Mouse (Mus musculus) heart, embryonic 14.5 days (tissue): Measurements from ENCODE around the gene Flywch2. TPM values are rescaled to one million over a fixed set of nuclear protein-coding genes. Genes with fewer than 3 reads are reported as not detected.

ENCODE experiments used
- ATAC-seq: fragments of 200-750 bp; cut with Nextera tagmentation; 2 replicates; pipeline ENCODE4 v1.8.0; 2017; ENCODE audit warnings: low read depth, moderate TSS enrichment; ENCODE audit not compliant: insufficient number of reproducible peaks, insufficient read depth, low FRiP score
- H3K27ac ChIP-seq, 2 experiments: fragments of 200-500 bp in 1 of 2; fragments of 300-500 bp in 1 of 2; sonication (generic) in 1 of 2; replicated peaks in 1 of 2; 2 replicates each; pipeline ENCODE4 v1.5.1; 2012 to 2014; ENCODE audit warnings: low read depth in 2 of 2, low read length in 2 of 2, control low read depth in 1 of 2, mild to moderate bottlenecking in 1 of 2, mixed read lengths in 1 of 2; ENCODE audit not compliant: control insufficient read depth in 1 of 2, insufficient read depth in 1 of 2
- H3K27me3 ChIP-seq: fragments of 300-500 bp; sonication (generic); 2 replicates; pipeline ENCODE4 v1.6.1; 2014; ENCODE audit warnings: mild to moderate bottlenecking, low read length, control low read depth; ENCODE audit not compliant: control insufficient read depth, insufficient read depth
- H3K36me3 ChIP-seq: fragments of 300-500 bp; sonication (generic); 2 replicates; pipeline ENCODE4 v1.6.1; 2014; ENCODE audit warnings: mild to moderate bottlenecking, control low read depth, low read length, mixed read lengths; ENCODE audit not compliant: control insufficient read depth, insufficient read depth
- H3K4me1 ChIP-seq, 2 experiments: fragments of 200-500 bp in 1 of 2; fragments of 300-500 bp in 1 of 2; sonication (generic) in 1 of 2; 2 replicates each; pipeline ENCODE4 v1.6.1; 2012 to 2014; ENCODE audit warnings: low read length in 2 of 2, control low read depth in 1 of 2, mixed read lengths in 1 of 2; ENCODE audit not compliant: control insufficient read depth in 2 of 2, insufficient read depth in 2 of 2
- H3K4me2 ChIP-seq: fragments of 300-500 bp; sonication (generic); 2 replicates; pipeline ENCODE4 v1.6.1; 2014; ENCODE audit warnings: mild to moderate bottlenecking, low read length
- H3K4me3 ChIP-seq, 2 experiments: fragments of 200-500 bp in 1 of 2; fragments of 300-500 bp in 1 of 2; sonication (generic) in 1 of 2; 2 replicates each; pipeline ENCODE4 v1.5.1; 2012 to 2014; ENCODE audit warnings: low read length in 2 of 2, mild to moderate bottlenecking in 2 of 2, control low read depth in 1 of 2, low read depth in 1 of 2, moderate library complexity in 1 of 2; ENCODE audit not compliant: control insufficient read depth in 1 of 2, insufficient read depth in 1 of 2
- H3K9ac ChIP-seq: fragments of 300-500 bp; sonication (generic); 2 replicates; pipeline ENCODE4 v1.6.1; 2014; ENCODE audit warnings: mild to moderate bottlenecking, low read length
- H3K9me3 ChIP-seq: fragments of 300-500 bp; sonication (generic); 2 replicates; pipeline ENCODE4 v1.6.1; 2016; ENCODE audit warnings: low read length, control low read depth; ENCODE audit not compliant: control insufficient read depth
- WGBS: fragments of 180-500 bp; shearing (Covaris S2); extraction: QIAGEN DNeasy Blood & Tissue Kit; methylation state at CpG from one replicate; pipeline ENCODE4 v1.1.7; 2014; 5-methylcytosine and 5-hydroxymethylcytosine counted together
- polyA plus RNA-seq: library from polyadenylated mRNA; unstranded; fragments of >200 nt; fragmentation: Nextera tagmentation; extraction: Ambion mirVana; gene quantifications from 2 replicates; pipeline ENCODE4 v1.2.1, GENCODE M21; 2014

Flywch2 gene
- polyA plus RNA-seq, 1 experiment from 2014 or later: 5.1 TPM

DNA sequence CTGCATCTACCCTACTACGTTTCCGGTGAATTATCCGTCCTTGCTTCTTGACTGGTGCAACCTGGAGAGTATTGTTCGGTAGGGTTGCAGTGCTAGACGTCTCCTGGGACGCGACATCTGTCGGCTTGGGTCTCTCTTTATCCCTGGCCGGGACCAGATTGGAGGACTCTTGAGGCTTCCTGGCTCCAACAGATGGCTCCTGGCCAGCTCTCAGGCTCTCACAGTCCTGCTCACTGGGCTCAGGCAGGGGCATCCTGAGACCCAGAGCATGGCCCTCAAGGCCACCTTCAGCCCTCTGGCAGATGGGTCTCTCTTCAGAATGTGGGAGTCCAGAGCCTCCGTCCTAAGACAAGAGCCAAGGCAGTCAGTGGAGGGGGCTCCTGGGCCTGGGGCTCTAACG lies 22.9 kb downstream of the Flywch2 start:
- Histone ChIP-seq H3K27me3 (no peaks in the 10 kb centered on the region), H3K4me1 (no peaks in the 10 kb centered on the region), H3K4me3 (no peak overlapping the region), H3K36me3 (peaks cover 52% of the 10 kb centered on the region), H3K9ac (no peak overlapping the region), H3K27ac (no peak overlapping the region), H3K9me3 (no peaks in the 10 kb centered on the region), H3K4me2 (no peak overlapping the region)
- ATAC-seq: no peak
- 83% methylated on average over 11 of the region's 11 CpGs for WGBS

DNA sequence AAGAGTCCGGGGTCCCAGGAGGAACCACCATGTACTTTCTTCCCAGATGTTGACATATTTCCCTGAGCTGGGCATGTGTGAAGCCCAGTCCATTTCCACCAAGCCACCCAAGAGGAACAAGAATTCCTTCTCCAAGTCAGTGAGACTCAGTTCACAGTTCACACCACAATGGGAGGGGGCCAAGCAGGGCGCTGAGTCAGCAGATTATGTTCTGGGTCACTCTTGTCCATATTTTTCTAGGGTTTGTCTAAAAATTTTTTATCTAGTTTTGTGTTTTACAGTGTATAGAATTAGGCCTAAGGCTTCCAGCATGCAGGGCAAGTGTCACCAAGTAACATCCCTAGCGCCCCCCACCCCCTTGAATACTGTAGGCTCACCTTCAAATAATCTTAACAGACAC lies 24.7 kb downstream of the Flywch2 start:
- 88% methylated on average over 3 of the region's 3 CpGs for WGBS
- peaks cover 67% of the 10 kb centered on the region for H3K36me3 ChIP-seq
- ATAC-seq: no peak

GRCm38 (mm10) chr17:23760231-23760630 lies 25.6 kb downstream of the Flywch2 start:
- H3K27me3 ChIP-seq: no peaks in the 10 kb centered on the region
- ATAC-seq: no peak
- no peak overlapping the region for H3K4me2 ChIP-seq
- WGBS: 92% methylated on average over 9 of the region's 9 CpGs
- H3K36me3 ChIP-seq: peaks cover 76% of the 10 kb centered on the region
- H3K4me1 ChIP-seq: no peaks in the 10 kb centered on the region
- H3K4me3 ChIP-seq: no peak overlapping the region
- H3K9me3 ChIP-seq: no peaks in the 10 kb centered on the region
- no peak overlapping the region for H3K27ac ChIP-seq
- no peak overlapping the region for H3K9ac ChIP-seq

More for the DNA sequence above, 24.7 kb downstream of the Flywch2 start:
- Histone ChIP-seq H3K9ac (no peak overlapping the region), H3K4me2 (no peak overlapping the region), H3K4me3 (no peak overlapping the region), H3K27me3 (no peaks in the 10 kb centered on the region), H3K27ac (no peak overlapping the region), H3K9me3 (no peaks in the 10 kb centered on the region), H3K4me1 (no peaks in the 10 kb centered on the region)

- Histone ChIP-seq H3K4me2 (no peak overlapping the region), H3K4me3 (no peak overlapping the region), H3K9me3 (no peaks in the 10 kb centered on the region), H3K27ac (no peak overlapping the region), H3K27me3 (no peaks in the 10 kb centered on the region), H3K4me1 (no peaks in the 10 kb centered on the region), H3K9ac (no peak overlapping the region), H3K36me3 (peaks cover 90% of the 10 kb centered on the region)
- WGBS: 78% methylated on average over 8 of the region's 8 CpGs
- no peak for ATAC-seq
Observed at GRCm38 (mm10) chr17:23758801-23759200, 27.1 kb downstream of the Flywch2 start.

- no peak for ATAC-seq
Observed at GRCm38 (mm10) chr17:23757581-23757980, 28.3 kb downstream of the Flywch2 start.

DNA sequence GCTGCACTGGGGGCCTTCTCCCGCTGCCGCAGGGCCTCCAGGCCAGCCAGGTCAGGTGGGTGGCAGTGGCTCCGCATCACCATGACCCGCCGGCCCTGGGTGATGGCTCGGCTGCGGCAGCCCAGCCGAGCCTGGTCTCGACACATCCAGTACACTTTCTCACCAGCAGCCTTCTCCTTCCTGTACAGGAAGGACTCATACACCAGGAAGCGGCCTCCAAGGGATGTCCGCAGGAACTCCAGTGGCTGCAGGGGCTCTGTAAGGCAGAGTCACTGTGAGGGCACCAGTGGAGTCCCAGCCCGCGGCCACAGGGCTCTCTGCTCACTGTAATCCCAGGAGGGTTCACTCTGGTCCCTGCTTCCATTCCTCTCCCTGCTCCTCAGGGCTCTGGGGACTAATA lies 30.2 kb downstream of the Flywch2 start:
- Histone ChIP-seq H3K9ac (no peak overlapping the region), H3K27ac (0 out of 4 replicates have a peak overlapping the region, but pooled peaks of 1 of the 2 experiments have one; percentile 11), H3K4me2 (no peak overlapping the region), H3K9me3 (no peaks in the 10 kb centered on the region), H3K27me3 (no peaks in the 10 kb centered on the region), H3K4me3 (no peak overlapping the region), H3K36me3 (peaks cover 94% of the 10 kb centered on the region), H3K4me1 (no peaks in the 10 kb centered on the region)
- ATAC-seq: 0 out of 2 replicates have a peak, but pooled peaks have one; percentile 28
- WGBS: 84% methylated on average over 13 of the region's 13 CpGs

More at GRCm38 (mm10) chr17:23757581-23757980, 28.3 kb downstream of the Flywch2 start:
- Histone ChIP-seq H3K36me3 (peaks cover 98% of the 10 kb centered on the region), H3K27ac (no peak overlapping the region), H3K9ac (no peak overlapping the region), H3K4me1 (no peaks in the 10 kb centered on the region), H3K9me3 (no peaks in the 10 kb centered on the region), H3K4me2 (no peak overlapping the region), H3K4me3 (no peak overlapping the region), H3K27me3 (no peaks in the 10 kb centered on the region)
- 92% methylated on average over 9 of the region's 9 CpGs for WGBS

DNA sequence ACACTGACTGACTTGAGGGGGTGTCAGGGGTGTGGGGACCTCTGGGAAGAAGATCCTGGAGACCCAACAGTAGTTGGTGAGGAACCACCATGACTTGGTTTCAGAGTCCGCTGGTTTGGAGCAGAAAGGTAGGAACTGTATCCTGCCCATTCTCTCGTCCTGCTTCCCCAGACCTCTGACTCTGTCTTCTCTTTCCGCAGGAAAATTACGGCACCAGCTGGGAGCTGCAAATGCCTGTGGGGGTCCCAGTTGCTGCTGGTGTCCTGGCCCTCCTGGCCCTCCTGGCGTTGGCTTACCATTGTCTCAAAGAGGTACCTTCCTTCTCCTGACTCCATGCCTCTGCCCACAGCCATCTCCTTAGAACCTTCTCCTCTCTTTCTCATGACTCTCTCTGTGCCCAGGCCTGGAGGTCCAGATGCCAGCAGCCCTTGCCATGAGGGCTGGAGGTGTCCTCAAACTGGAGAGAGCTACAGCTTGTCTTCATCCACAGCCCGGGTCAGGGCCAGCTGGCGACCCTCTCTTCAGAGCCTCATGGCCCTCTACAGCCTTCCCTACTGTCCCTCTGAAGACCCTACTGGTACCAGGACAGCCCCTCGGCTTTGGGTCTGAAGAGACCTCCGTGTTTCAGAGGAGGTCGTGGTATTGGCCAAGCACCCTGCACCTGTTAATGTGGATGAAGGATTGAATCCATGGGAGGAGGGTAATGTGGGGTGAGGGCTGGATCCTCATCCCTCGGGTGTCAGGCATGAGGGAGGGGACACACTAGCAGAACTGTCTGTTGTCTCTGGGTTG lies 36.3 kb downstream of the Flywch2 start:
- Histone ChIP-seq H3K4me3 (peak overlapping the region in 1 of 2 experiments; percentile 12; a peak in 2 of 4 replicates), H3K4me2 (peak overlapping the region; percentile 39), H3K36me3 (peaks cover 34% of the 10 kb centered on the region), H3K9me3 (no peaks in the 10 kb centered on the region), H3K4me1 (peaks cover 10 to 17% of the 10 kb centered on the region in 2 experiments; a peak in 3 of 4 replicates), H3K27me3 (peaks cover 38% of the 10 kb centered on the region), H3K27ac (no peak overlapping the region), H3K9ac (0 out of 2 replicates have a peak overlapping the region, but pooled peaks have one; percentile 22)
- WGBS: 77% methylated on average over 11 of the region's 11 CpGs
- ATAC-seq: no peak
